Mouse (Mus musculus) myocyte (in vitro differentiated cells): ENCODE results near the gene Bpifb2.

Experiments used
- CEBPB ChIP-seq: IDR thresholded peaks from 2 replicates; pipeline ENCODE4 v1.6.1; 2011; ENCODE audit warnings: mild to moderate bottlenecking, moderate library complexity; ENCODE audit not compliant: poor library complexity, insufficient read depth, severe bottlenecking
- E2F4 ChIP-seq: IDR thresholded peaks from one replicate; pipeline ENCODE4 v1.6.1; 2011; ENCODE audit warnings: mild to moderate bottlenecking, control low read depth, moderate library complexity; ENCODE audit not compliant: insufficient read depth
- MAX ChIP-seq: IDR thresholded peaks from one replicate; pipeline ENCODE4 v1.6.1; 2011; ENCODE audit warnings: low read depth, mild to moderate bottlenecking, control low read depth
- MYOD1 ChIP-seq, 3 experiments: IDR thresholded peaks; one replicate each; pipeline ENCODE4 v1.6.1; 2011; ENCODE audit warnings: control low read depth in 2 of 3, low read depth in 2 of 3, mild to moderate bottlenecking in 2 of 3, moderate library complexity in 1 of 3; ENCODE audit not compliant: insufficient read length in 2 of 3, control insufficient read depth in 1 of 3
- MYOG ChIP-seq, 3 experiments: IDR thresholded peaks; one replicate each; pipeline ENCODE4 v1.6.1; 2011; ENCODE audit warnings: control low read depth in 2 of 3, low read depth in 2 of 3, mild to moderate bottlenecking in 2 of 3; ENCODE audit not compliant: insufficient read length in 2 of 3, control insufficient read depth in 1 of 3, insufficient read depth in 1 of 3
- POLR2A ChIP-seq: IDR thresholded peaks from one replicate; pipeline ENCODE4 v1.6.1; 2011; ENCODE audit warnings: low read depth, mild to moderate bottlenecking, control low read depth, moderate library complexity; ENCODE audit not compliant: insufficient read length
- POLR2AphosphoS2 ChIP-seq: IDR thresholded peaks from one replicate; pipeline ENCODE4 v1.6.1; 2011; ENCODE audit warnings: low read depth, control low read depth; ENCODE audit not compliant: insufficient read length
- REST ChIP-seq: IDR thresholded peaks from one replicate; pipeline ENCODE4 v1.6.1; 2011; ENCODE audit warnings: mild to moderate bottlenecking, control low read depth, moderate library complexity; ENCODE audit not compliant: insufficient read depth, insufficient read length
- SRF ChIP-seq: IDR thresholded peaks from one replicate; pipeline ENCODE4 v1.6.1; 2011; ENCODE audit warnings: low read depth; ENCODE audit not compliant: control insufficient read depth, insufficient read length
- TCF12 ChIP-seq: IDR thresholded peaks from one replicate; pipeline ENCODE4 v1.6.1; 2011; ENCODE audit warnings: mild to moderate bottlenecking, control low read depth; ENCODE audit not compliant: poor library complexity, insufficient read depth, severe bottlenecking
- TCF3 ChIP-seq: IDR thresholded peaks from one replicate; pipeline ENCODE4 v1.6.1; 2011; ENCODE audit warnings: low read depth, control low read depth; ENCODE audit not compliant: insufficient read length
- USF1 ChIP-seq: IDR thresholded peaks from one replicate; pipeline ENCODE4 v1.6.1; 2011; ENCODE audit warnings: low read depth, mild to moderate bottlenecking, control low read depth, moderate library complexity

DNA sequence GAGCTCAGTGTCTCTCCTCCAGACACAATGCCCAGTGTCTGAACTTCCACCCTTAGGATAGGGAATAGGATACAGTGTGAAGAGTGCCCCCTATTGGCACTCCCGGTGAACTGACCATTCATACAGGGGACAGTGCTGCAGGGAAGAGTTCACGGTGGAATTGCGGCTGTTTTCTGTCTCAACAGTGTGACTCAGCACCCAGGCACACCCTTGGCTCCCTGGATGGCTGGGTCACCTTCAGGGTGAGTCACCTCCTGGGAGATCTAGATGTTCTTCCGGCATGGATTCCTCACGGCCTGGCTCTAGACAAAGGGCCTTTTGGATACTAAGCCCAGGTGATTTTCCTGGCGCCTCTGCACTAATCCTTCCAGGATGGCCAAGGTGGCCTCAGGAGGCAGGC lies 60.5 kb downstream of the Bpifb2 start:
- TF ChIP-seq E2F4 (no peak), POLR2AphosphoS2 (no peak), USF1 (no peak), MAX (no peak), TCF3 (no peak), MYOD1 (IDR thresholded peaks at IDR 0.05; ENCODE audit: control insufficient read depth in 1 of 3, insufficient read length in 2 of 3, low read depth in 2 of 3) (no peak), POLR2A (no peak), TCF12 (no peak), CEBPB (no peak), MYOG (IDR thresholded peaks at IDR 0.05; ENCODE audit: control insufficient read depth in 1 of 3, insufficient read depth in 1 of 3, insufficient read length in 2 of 3, low read depth in 2 of 3) (no peak), REST (no peak), SRF (no peak)
